Mouse (Mus musculus): Measurements from ENCODE around the gene Nqo2. TPM values are rescaled to one million over a fixed set of nuclear protein-coding genes. Genes with fewer than 3 reads are reported as not detected.

The Nqo2 gene
- 0.35 and 0.43 TPM in 2 replicates for polyA plus RNA-seq (2012)

DNA sequence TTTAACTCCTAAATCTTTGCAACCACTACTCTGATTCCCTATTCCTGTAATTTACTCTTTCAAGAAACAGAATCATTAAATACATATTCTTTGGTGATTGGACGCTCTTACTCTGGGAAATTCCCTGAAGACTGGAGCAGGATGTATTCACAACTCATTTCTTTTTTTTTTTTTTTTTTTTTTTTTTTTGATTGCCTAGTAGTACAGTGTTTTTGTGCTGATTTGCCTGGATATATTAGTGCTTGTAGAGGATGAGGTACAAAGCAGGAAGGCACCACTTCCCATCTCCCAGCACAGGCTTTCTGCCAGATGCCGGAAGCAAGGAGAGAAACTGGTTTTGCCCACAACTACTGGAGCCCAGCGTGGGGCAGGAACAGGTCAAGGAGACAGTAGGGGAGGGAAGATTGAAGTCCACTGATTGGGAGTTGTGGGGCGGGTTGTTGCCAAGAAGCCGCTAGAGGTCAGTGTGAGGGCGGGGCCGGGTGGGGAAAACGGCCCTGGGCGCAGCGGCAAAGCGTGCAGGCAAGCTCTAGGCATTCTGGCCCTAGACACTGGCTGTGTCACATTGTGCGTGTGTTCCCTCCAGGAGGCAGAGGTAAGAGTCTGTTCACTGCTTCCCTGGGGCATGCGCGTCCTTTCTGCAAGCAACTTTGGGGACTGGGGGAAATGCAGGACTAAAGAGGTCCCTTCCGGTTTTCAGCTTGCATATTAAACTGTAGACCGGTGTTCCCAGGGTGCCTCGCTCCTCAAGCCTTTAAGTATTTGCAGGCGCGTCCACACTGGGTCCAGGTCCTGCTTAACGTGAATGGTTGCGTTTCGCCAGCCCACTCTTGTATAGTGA lies at the start of gene Nqo2:
Gene Nqo2, plus strand, starts transcription at position 482 of the 841 bp plus-strand sequence.
- no peak for TF ChIP-seq GATA1 (IDR thresholded peaks at IDR 0.05; ENCODE audit: low read length)

GRCm38 (mm10) chr13:33921041-33921440 lies 43.4 kb upstream of the Nqo2 start:
- no peak for TF ChIP-seq GATA1 (IDR thresholded peaks at IDR 0.05; ENCODE audit: low read length)

GRCm38 (mm10) chr13:33921699-33922098 lies 42.8 kb upstream of the Nqo2 start:
- TF ChIP-seq GATA1 (IDR thresholded peaks at IDR 0.05; ENCODE audit: low read length) = no peak

DNA sequence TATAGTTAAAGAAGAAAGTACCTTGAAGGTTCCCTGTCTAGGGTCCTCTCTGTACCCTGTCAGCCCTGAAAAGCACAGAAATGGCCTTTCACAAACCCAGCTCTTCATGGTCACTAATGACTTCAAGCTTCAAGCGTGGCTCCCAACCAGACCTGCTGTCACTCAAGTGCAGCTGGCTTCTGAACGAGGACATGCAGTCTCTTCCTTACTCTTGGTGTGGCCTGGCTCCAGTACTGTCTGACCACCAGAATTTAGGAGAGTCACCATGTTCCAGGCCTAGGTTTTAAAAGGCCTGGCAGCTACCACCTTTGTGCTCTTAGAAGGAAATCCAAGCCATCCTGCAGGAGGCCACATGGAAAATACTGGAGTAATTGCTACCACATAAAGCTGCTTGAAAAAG lies 34.2 kb upstream of the Nqo2 start:
- no peak for TF ChIP-seq GATA1 (IDR thresholded peaks at IDR 0.05; ENCODE audit: low read length)

DNA sequence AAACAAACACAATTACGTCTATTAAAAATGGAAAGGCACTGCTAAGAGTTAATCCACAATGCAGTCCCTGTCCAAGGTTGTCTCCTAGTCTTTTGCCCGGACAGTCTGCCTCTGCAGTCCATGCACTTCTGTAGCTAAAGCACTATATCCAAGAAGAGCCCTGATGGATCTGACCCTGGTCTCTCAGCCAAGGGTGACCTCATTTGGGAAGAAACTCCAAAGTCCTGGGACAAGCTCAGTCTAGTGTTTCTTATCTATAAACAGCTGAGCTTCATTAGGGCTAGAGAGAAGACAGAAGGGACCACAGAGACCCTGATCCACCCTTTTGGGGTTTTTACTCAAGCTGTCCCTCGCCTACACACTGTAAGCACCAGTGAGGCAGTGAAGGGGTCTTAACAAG lies 33.6 kb upstream of the Nqo2 start:
- TF ChIP-seq GATA1 (IDR thresholded peaks at IDR 0.05; ENCODE audit: low read length) = no peak

DNA sequence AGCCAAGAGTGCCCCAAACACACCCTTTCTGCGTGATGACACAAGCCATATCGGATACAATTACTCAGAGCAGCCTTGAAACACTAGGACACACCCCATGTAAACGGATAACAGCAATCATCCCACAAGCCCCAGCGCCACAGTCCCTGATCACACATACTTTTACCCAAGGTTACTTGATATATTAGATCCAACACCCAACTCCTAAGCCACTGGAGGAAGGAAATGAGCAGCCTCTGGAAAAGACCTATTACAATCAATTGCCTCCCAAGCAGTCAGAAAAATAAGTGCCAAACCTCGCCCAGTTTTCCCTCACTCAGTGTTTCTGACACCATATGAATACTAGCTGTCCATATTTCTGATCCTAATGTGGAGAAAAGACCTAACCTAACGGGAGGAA lies 29.7 kb upstream of the Nqo2 start:
- TF ChIP-seq GATA1 (IDR thresholded peaks at IDR 0.05; ENCODE audit: low read length) = no peak

GRCm38 (mm10) chr13:33935465-33936181 lies 28.9 kb upstream of the Nqo2 start:
- no peak for TF ChIP-seq GATA1 (IDR thresholded peaks at IDR 0.05; ENCODE audit: low read length)

DNA sequence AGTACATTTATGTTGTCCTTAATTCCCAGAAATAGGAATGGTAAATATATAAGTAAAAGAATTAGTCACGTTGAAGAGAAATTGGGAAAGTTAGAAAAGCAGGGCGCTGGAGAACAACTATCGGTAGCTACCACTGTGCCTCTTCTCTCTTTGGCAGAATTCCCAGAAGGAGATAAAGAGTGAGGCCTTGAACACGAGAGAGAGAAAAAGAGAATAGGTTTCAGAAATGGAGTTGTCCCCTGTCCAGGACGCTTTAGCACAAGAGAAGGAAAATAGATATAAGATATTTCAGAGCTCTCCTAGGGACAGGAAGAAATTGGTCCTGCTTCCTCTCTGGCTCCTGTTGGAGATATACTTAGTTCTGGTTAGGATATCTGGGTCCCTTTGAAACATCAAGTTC lies 27.3 kb upstream of the Nqo2 start:
- TF ChIP-seq GATA1 (IDR thresholded peaks at IDR 0.05; ENCODE audit: low read length) = no peak

GRCm38 (mm10) chr13:33941288-33941808 lies 23.1 kb upstream of the Nqo2 start:
- no peak for TF ChIP-seq GATA1 (IDR thresholded peaks at IDR 0.05; ENCODE audit: low read length)

DNA sequence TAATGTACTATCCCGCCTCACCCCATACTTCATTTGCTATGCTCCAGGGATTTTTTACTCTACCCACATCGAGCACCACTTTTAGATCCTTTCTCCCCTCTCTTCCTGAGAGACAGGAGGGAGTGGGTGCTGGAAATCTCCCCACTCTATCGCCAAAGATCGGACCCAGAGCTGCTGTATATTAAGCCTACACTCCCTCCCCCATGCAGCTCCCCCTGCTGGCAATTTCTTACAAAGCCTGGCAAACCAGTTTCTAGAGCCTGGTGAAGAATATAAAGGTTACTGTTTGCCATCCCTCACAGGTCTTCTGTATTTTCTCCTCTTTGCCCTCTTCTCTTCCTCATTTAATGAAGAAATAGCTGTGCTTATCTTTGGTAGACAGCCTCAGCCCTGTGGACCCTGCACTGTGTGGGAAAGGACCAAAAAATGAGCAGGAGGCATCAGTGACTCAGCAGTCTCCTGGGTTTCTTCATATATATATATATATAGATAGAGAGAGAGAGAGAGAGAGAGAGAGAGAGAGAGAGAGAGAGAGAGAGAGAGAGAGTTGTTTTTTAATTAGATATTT lies 22.2 kb upstream of the Nqo2 start:
- no peak for TF ChIP-seq GATA1 (IDR thresholded peaks at IDR 0.05; ENCODE audit: low read length)

DNA sequence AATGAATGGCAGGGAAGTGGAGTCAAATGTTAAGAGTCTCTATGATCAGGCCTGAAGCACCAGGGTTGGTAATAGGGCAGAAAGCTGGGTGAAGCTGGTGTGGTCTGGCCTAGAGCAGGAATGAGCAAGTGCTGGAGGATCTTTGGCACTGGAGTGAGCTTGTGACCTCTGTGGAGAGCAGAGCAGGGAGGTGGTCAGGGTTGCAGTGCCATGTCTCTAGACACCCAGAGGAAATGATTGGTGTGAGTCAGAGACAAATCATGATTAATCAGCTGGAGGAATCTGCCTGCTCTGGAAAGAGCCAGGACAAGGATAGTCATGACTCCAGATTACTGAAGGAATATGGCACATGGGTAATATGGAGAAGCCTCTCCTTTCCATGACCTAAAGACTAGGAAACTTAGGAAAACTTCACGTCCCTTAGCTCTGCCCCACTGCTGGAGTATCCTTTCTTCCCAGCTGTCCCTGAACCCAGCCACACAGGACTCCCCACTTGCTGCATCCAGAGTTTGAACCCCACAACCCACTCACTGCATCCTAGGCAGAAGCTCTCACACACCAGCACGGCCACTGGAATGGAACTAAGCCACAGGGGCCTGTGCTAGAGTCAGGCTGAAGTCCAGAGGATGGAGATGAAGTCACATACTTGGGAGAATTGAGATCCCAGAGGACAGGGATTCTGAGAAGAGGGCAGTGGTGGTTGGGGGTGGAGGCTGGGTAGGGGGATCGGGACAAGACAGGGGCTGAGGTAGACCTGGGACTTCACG lies 13.0 kb upstream of the Nqo2 start:
- TF ChIP-seq GATA1 (IDR thresholded peaks at IDR 0.05; ENCODE audit: low read length) = no peak

DNA sequence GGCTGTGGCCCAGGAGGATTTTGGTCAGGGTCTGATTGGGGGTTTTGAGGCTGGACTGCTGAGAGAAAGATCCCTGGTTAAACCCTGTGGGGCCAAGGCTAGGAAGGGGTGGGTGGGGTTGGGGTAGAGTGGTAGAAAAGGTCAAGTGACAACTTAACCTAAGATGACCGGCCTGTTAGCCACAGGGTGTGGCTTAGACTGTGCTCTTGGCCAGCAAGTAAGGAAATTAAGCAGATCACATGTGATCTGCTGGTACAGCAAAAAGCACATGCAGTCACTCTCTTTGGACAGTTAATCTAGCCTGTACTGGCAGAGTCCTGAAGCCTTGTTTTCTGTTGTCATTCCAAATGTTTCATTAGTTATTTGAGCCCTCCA lies 12.4 kb upstream of the Nqo2 start:
- no peak for TF ChIP-seq GATA1 (IDR thresholded peaks at IDR 0.05; ENCODE audit: low read length)

GRCm38 (mm10) chr13:33952947-33953346 lies 11.5 kb upstream of the Nqo2 start:
- TF ChIP-seq GATA1 (IDR thresholded peaks at IDR 0.05; ENCODE audit: low read length) = no peak

DNA sequence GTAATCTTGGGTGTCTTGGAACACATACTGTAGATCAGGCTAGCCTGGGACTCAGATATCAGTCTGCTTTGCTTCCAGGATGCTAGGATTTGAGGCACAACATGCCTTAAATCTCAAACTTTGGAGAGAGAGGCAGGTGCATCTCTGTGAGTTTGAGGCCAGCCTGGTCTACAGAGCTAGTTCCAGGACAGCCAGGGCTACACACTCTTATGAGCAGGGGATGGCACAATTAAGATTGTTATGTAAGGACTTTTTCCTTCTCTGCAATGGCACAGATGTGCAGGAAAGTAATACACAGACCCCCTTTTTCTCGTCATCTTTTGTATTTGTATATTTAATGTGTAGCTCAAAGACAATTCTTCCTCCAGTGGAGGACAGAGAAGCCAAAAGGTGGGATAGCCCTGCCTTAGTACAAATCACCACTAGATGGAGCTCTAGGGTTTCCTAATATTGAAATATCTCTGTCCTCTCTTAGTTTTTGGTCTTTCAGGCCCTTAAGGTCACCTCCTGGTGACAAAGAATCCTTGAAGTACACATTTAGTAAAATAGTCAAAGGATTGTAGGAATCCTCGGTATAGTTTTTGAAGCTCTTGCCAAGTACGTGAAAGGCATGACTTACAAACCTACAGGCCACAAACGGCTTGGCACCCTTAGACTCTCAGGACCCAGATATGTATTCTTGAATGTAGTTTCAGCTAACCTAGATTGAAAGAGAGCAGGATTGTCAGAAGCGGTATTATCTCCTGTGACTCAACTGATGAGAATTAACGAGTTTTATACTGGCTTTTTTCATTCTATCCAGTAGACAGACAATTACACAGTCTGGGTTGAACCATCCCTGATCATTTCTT lies 7.7 kb upstream of the Nqo2 start:
- no peak for TF ChIP-seq GATA1 (IDR thresholded peaks at IDR 0.05; ENCODE audit: low read length)

DNA sequence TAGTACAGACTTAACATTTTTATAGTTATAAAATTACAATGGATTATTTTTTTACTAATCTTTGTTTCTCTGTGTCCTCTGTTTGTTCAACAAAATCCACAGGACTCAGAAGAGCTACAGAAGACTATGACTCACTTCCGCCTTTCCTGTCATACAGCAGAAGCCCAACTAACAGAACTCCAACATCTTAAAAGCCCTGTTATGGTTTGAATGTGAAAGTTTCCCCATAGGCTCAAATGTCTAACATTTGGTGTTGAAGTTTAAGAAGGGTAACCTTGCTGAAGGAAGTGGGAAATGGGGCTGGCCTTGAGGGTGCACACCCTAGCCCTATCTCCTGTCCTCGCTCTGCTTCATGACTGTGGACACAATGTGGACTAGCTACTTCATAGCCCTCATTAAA lies 4.7 kb upstream of the Nqo2 start:
- TF ChIP-seq GATA1 (IDR thresholded peaks at IDR 0.05; ENCODE audit: low read length) = no peak

Data from G1E-ER4 (cell line).